9 mouse cellular contexts compared by ENCODE assay signal in the genomic region with DNA sequence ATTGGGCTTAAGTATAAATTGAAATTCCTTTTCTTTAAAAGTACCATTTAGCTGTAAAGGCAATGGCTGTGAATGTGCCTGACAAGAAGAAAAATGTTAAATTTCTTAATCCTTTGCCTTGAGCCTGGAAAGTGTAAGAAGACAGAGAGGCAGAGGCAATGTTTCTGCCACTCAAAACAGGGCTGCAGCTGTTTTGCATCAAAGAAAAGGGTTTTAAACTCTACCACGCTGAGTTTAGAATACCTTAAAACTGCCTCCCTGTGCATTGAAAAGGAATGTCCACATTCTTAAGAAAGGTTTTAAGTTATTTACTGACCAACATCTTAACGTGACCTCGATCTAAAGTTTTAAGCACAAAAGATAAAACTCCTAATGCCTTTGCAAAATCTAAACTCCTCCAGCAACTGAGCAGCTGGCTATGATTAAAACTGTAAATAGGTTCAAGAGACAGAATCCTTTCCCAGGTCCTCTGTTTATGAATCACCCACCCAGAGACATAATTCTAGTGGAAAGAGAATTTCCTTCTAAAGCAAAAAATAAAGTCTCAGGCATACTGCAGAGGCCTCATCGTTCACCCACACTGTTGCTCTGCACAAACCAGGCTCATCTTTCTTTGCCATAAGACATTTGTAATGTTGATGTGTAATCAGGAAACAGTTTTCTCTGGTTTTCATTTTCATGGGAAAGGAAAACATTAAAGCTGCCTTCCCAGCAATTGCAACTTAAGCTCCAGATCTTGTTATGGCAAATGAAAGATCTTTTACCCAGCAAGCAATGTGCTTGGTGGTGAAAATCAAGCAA. TPM values are rescaled to one million over a fixed set of nuclear protein-coding genes. Genes with fewer than 3 reads are reported as not detected.
DNase-seq lines count a peak whose midpoint lies in the region; ATAC-seq and TF ChIP-seq lines count a peak whose summit lies in the region.
"Had no signal": no experiment of that assay in that cellular context is flagged by ENCODE, and none has a peak within 500 bp of the region (broad histone marks: within the 10 kb centered on the region; RNA-seq: fewer than 3 reads in every experiment).

No protein-coding gene starts in this region.

- H3K27ac ChIP-seq in heart, embryonic 11.5 days (ENCODE audit: low read depth, low read length), result peak overlapping the region; percentile 50
- peak overlapping the region; percentile 69 for H3K27ac ChIP-seq in lung, embryonic 16.5 days (ENCODE audit: low read length)
- 0 out of 2 replicates have a peak overlapping the region, but pooled peaks have one; percentile 15 for H3K27ac ChIP-seq in intestine, postnatal 0 days (ENCODE audit: low read depth, low read length)

- no peak overlapping the region for H3K4me3 ChIP-seq in heart, embryonic 11.5 days (ENCODE audit: low read depth, low read length)
- H3K4me3 ChIP-seq in lung, embryonic 16.5 days (ENCODE audit: low read length), result no peak overlapping the region
- no peak overlapping the region for H3K4me3 ChIP-seq in intestine, postnatal 0 days (ENCODE audit: low read depth, low read length)

- WGBS in heart, embryonic 11.5 days (ENCODE audit: insufficient replicate concordance), result 39% methylated on average over 4 of the region's 4 CpGs
- 17% methylated on average over 4 of the region's 4 CpGs for WGBS in lung, embryonic 16.5 days
- WGBS in intestine, postnatal 0 days, result 21% methylated on average over 4 of the region's 4 CpGs

- no peak overlapping the region for H3K9ac ChIP-seq in heart, embryonic 11.5 days (ENCODE audit: low read depth, low read length)
- no peak overlapping the region for H3K9ac ChIP-seq in lung, embryonic 16.5 days (ENCODE audit: low read length)
- H3K9ac ChIP-seq in intestine, postnatal 0 days (ENCODE audit: low read depth, low read length), result no peak overlapping the region

- no peak for ATAC-seq in heart, embryonic 11.5 days (replicated peaks; ENCODE audit: insufficient number of reproducible peaks, low FRiP score, low TSS enrichment)
- 0 out of 2 replicates have a peak, but pooled peaks have one; percentile 13 for ATAC-seq in lung, embryonic 16.5 days (ENCODE audit: low read depth)
- ATAC-seq in intestine, postnatal 0 days, result no peak

- no peak for DNase-seq in heart, adult 18-20 months
- no peak for DNase-seq in lung, postnatal 4 days
- DNase-seq in yolk sac, embryonic 10.5 days (ENCODE audit: low spot score), result peak; percentile 54
- no peak for DNase-seq in adrenal gland, adult 2 months
- DNase-seq in spleen, postnatal 36 days (ENCODE audit: low spot score in 2 of 2), result no peak
- DNase-seq: gastrocnemius, postnatal 36 days had no signal

- TF ChIP-seq CTCF in intestine, postnatal 0 days (IDR thresholded peaks at IDR 0.05; ENCODE audit: low read depth), result no peak

- no peaks in the 10 kb centered on the region for H3K36me3 ChIP-seq in heart, embryonic 11.5 days (ENCODE audit: control insufficient read depth, insufficient read depth, low read length)
- no peaks in the 10 kb centered on the region for H3K36me3 ChIP-seq in lung, embryonic 16.5 days (ENCODE audit: control insufficient read depth, insufficient read depth, low read length)
- no peaks in the 10 kb centered on the region for H3K36me3 ChIP-seq in intestine, postnatal 0 days (ENCODE audit: control insufficient read depth, insufficient read depth)

- no peak overlapping the region for H3K4me2 ChIP-seq in heart, embryonic 11.5 days
- H3K4me2 ChIP-seq in lung, embryonic 16.5 days (ENCODE audit: low read depth, low read length), result no peak overlapping the region
- no peak overlapping the region for H3K4me2 ChIP-seq in intestine, postnatal 0 days (replicated peaks; ENCODE audit: low read depth)

- no peaks in the 10 kb centered on the region for H3K27me3 ChIP-seq in heart, embryonic 11.5 days (ENCODE audit: control insufficient read depth, insufficient read depth, low read length)
- no peaks in the 10 kb centered on the region for H3K27me3 ChIP-seq in lung, embryonic 16.5 days (ENCODE audit: control insufficient read depth, insufficient read depth, low read depth, low read length)
- H3K27me3 ChIP-seq in intestine, postnatal 0 days (replicated peaks; ENCODE audit: control insufficient read depth, insufficient read depth, low read length), result no peaks in the 10 kb centered on the region

- H3K4me1 ChIP-seq in heart, embryonic 11.5 days (ENCODE audit: control insufficient read depth, insufficient read depth, low read length), result peaks cover 5% of the 10 kb centered on the region; the same call in 1 of the 2 replicates
- H3K4me1 ChIP-seq in lung, embryonic 16.5 days (replicated peaks; ENCODE audit: control insufficient read depth, insufficient read depth, low read length), result peaks cover 13% of the 10 kb centered on the region
- no peaks in the 10 kb centered on the region for H3K4me1 ChIP-seq in intestine, postnatal 0 days (replicated peaks; ENCODE audit: control insufficient read depth, insufficient read depth, low read length)

- H3K9me3 ChIP-seq in heart, embryonic 11.5 days (replicated peaks; ENCODE audit: control insufficient read depth, low read length), result no peaks in the 10 kb centered on the region
- no peaks in the 10 kb centered on the region for H3K9me3 ChIP-seq in lung, embryonic 16.5 days (ENCODE audit: control insufficient read depth, low read length)
- no peaks in the 10 kb centered on the region for H3K9me3 ChIP-seq in intestine, postnatal 0 days (ENCODE audit: control insufficient read depth)

RNA-seq across cellular contexts. Expression of a gene that starts 34.1 kb away (rescaled TPM):
- polyA plus RNA-seq in heart, embryonic 11.5 days (2014; fragmentation: Nextera tagmentation; extraction: Ambion mirVana), result 49.3 and 56.5 TPM in 2 replicates
- 10 to 100 TPM; 17.3 to 17.7 TPM for total RNA-seq in heart, adult 18-20 months (2021)
- polyA plus RNA-seq in lung, embryonic 16.5 days (2015; fragmentation: Nextera tagmentation; extraction: Ambion mirVana), result 58.4 and 61.9 TPM in 2 replicates
- polyA plus RNA-seq in intestine, postnatal 0 days (2015; fragmentation: Nextera tagmentation; extraction: Ambion mirVana), result 24.3 and 25.3 TPM in 2 replicates
- total RNA-seq in adrenal gland, adult 2 months (2021), result 10 to 100 TPM; 42.3 to 43.4 TPM
- polyA plus RNA-seq in adrenal gland, adult 2 months (2012; rRNA removed), result 28.8 and 30.9 TPM in 2 replicates

Comparison
In these comparisons a context has a peak if more than half of its experiments do, and no peak if none do; other contexts are left out.
1. H3K27ac ChIP-seq: peak in every context shown above with its lines; median percentile 69 in lung, embryonic 16.5 days; 50 in heart, embryonic 11.5 days; 15 in intestine, postnatal 0 days.